Mouse (Mus musculus) CH12.LX (cell line): Measurements from ENCODE around the gene Htra2. TPM values are rescaled to one million over a fixed set of nuclear protein-coding genes. Genes with fewer than 3 reads are reported as not detected.
A peak's percentile ranks its signal among the peaks of the same experiment; 100 is the strongest.

ENCODE experiments used
- DNase-seq: peaks from one replicate; pipeline ENCODE4 v3.0.0-alpha.2; 2013; ENCODE audit errors: extremely low read depth
- H3K27ac ChIP-seq: 2 replicates; pipeline ENCODE4 v1.5.1; 2012; ENCODE audit warnings: low read depth, mild to moderate bottlenecking, control low read depth, moderate library complexity; ENCODE audit not compliant: insufficient read depth
- H3K27me3 ChIP-seq: replicated peaks from 2 replicates; pipeline ENCODE3; 2012; ENCODE audit warnings: inconsistent platforms
- H3K36me3 ChIP-seq, 2 experiments: replicated peaks in 1 of 2; 2 replicates each; pipeline versions ENCODE3 to v1.6.1; 2012; ENCODE audit warnings: inconsistent platforms in 1 of 2, low read length in 1 of 2, mild to moderate bottlenecking in 1 of 2, mixed read lengths in 1 of 2, moderate library complexity in 1 of 2; ENCODE audit not compliant: control insufficient read depth in 1 of 2, insufficient read depth in 1 of 2
- H3K4me1 ChIP-seq, 2 experiments: 2 replicates each; pipeline ENCODE4 v1.6.1; 2012; ENCODE audit warnings: inconsistent platforms in 1 of 2, moderate library complexity in 1 of 2; ENCODE audit not compliant: insufficient read depth in 2 of 2, control insufficient read depth in 1 of 2
- H3K4me2 ChIP-seq: 2 replicates; pipeline ENCODE4 v1.6.1; 2012; ENCODE audit warnings: low read depth, mild to moderate bottlenecking, control low read depth; ENCODE audit not compliant: poor library complexity, insufficient read depth, severe bottlenecking
- H3K4me3 ChIP-seq, 3 experiments: fragments of 150-350 bp in 1 of 3; sonication (generic) in 1 of 3; replicated peaks in 1 of 3; 2 replicates each; pipeline versions ENCODE3 to v1.5.1; 2011 to 2012; ENCODE audit warnings: low read depth in 2 of 3, low read length in 2 of 3, mild to moderate bottlenecking in 2 of 3, moderate library complexity in 2 of 3, control low read depth in 1 of 3, improper control_type of control experiment in 1 of 3, inconsistent platforms in 1 of 3, mixed read lengths in 1 of 3; ENCODE audit not compliant: poor library complexity in 1 of 3
- H3K79me2 ChIP-seq: replicated peaks from 2 replicates; pipeline ENCODE4 v1.6.1; 2012; ENCODE audit warnings: mild to moderate bottlenecking, moderate library complexity; ENCODE audit not compliant: control insufficient read depth, poor library complexity, insufficient read depth, severe bottlenecking; ENCODE audit errors: extremely low read depth
- H3K9ac ChIP-seq: 2 replicates; pipeline ENCODE4 v1.6.1; 2012; ENCODE audit warnings: low read depth, mild to moderate bottlenecking, control low read depth, moderate library complexity; ENCODE audit not compliant: insufficient read depth
- H3K9me3 ChIP-seq: replicated peaks from 2 replicates; pipeline ENCODE3; 2012; ENCODE audit warnings: low read length, inconsistent platforms, mixed read lengths
- BHLHE40 ChIP-seq: IDR thresholded peaks from 2 replicates; pipeline ENCODE4 v1.6.1; 2011; ENCODE audit warnings: mild to moderate bottlenecking, low read depth, low read length, improper control_type of control experiment
- CHD1 ChIP-seq: IDR thresholded peaks from 2 replicates; pipeline ENCODE4 v1.6.1; 2012; ENCODE audit warnings: low read depth, low read length, improper control_type of control experiment, inconsistent platforms
- CTCF ChIP-seq, 2 experiments: IDR thresholded peaks in 1 of 2; conservative IDR thresholded peaks in 1 of 2; 2 replicates each; pipeline ENCODE4 v1.5.1; 2011 to 2012; ENCODE audit warnings: low read depth in 2 of 2, low read length in 2 of 2, improper control_type of control experiment in 1 of 2, inconsistent platforms in 1 of 2, mild to moderate bottlenecking in 1 of 2, moderate library complexity in 1 of 2
- ELF1 ChIP-seq: IDR thresholded peaks from 2 replicates; pipeline ENCODE4 v1.6.1; 2014; ENCODE audit warnings: low read depth, mild to moderate bottlenecking, inconsistent platforms, low read length, improper control_type of control experiment
- ETS1 ChIP-seq: conservative IDR thresholded peaks from 2 replicates; pipeline ENCODE4 v1.6.1; 2012; ENCODE audit warnings: low read depth, mild to moderate bottlenecking, inconsistent platforms, low read length, improper control_type of control experiment, moderate library complexity
- GABPA ChIP-seq: IDR thresholded peaks from 2 replicates; pipeline ENCODE4 v1.6.1; 2012; ENCODE audit warnings: low read depth, low read length, improper control_type of control experiment, inconsistent platforms; ENCODE audit not compliant: insufficient replicate concordance
- HCFC1 ChIP-seq: IDR thresholded peaks from 2 replicates; pipeline ENCODE4 v1.6.1; 2012; ENCODE audit warnings: low read depth, mild to moderate bottlenecking, inconsistent platforms, low read length, improper control_type of control experiment
- IRF4 ChIP-seq: IDR thresholded peaks from 2 replicates; pipeline ENCODE4 v1.6.1; 2014; ENCODE audit warnings: low read depth, mild to moderate bottlenecking, inconsistent platforms, low read length, improper control_type of control experiment
- JUND ChIP-seq: conservative IDR thresholded peaks from 2 replicates; pipeline ENCODE4 v1.6.1; 2011; ENCODE audit warnings: low read depth, low read length, improper control_type of control experiment
- KAT2A ChIP-seq: IDR thresholded peaks from 2 replicates; pipeline ENCODE4 v1.6.1; 2012; ENCODE audit warnings: low read length, improper control_type of control experiment, inconsistent platforms; ENCODE audit not compliant: insufficient replicate concordance
- MAFK ChIP-seq: IDR thresholded peaks from 2 replicates; pipeline ENCODE4 v1.6.1; 2011; ENCODE audit warnings: low read length, improper control_type of control experiment; ENCODE audit not compliant: insufficient replicate concordance
- MAX ChIP-seq: IDR thresholded peaks from 2 replicates; pipeline ENCODE4 v1.6.1; 2011; ENCODE audit warnings: low read length, improper control_type of control experiment
- MAZ ChIP-seq: IDR thresholded peaks from 2 replicates; pipeline ENCODE4 v1.6.1; 2012; ENCODE audit warnings: low read depth, mild to moderate bottlenecking, inconsistent platforms, low read length, improper control_type of control experiment, moderate library complexity
- MEF2A ChIP-seq: IDR thresholded peaks from 2 replicates; pipeline ENCODE4 v1.6.1; 2014; ENCODE audit warnings: low read depth, mild to moderate bottlenecking, inconsistent platforms, low read length, improper control_type of control experiment, borderline replicate concordance
- MXI1 ChIP-seq: IDR thresholded peaks from 2 replicates; pipeline ENCODE4 v1.6.1; 2011; ENCODE audit warnings: mild to moderate bottlenecking, low read depth, low read length, improper control_type of control experiment
- MYC ChIP-seq: IDR thresholded peaks from 2 replicates; pipeline ENCODE4 v1.6.1; 2011; ENCODE audit warnings: low read depth, mild to moderate bottlenecking, improper control_type of control experiment, low read length
- NRF1 ChIP-seq: IDR thresholded peaks from 2 replicates; pipeline ENCODE4 v1.6.1; 2014; ENCODE audit warnings: low read depth, mild to moderate bottlenecking, inconsistent platforms, low read length, improper control_type of control experiment, moderate library complexity
- PAX5 ChIP-seq: IDR thresholded peaks from 2 replicates; pipeline ENCODE4 v1.6.1; 2012; ENCODE audit warnings: low read length, inconsistent platforms, mixed read lengths
- POLR2A ChIP-seq: IDR thresholded peaks from 2 replicates; pipeline ENCODE4 v1.6.1; 2011; ENCODE audit warnings: low read depth, mild to moderate bottlenecking, improper control_type of control experiment, low read length
- POLR2AphosphoS2 ChIP-seq: IDR thresholded peaks from 2 replicates; pipeline ENCODE4 v1.6.1; 2011; ENCODE audit warnings: low read depth, low read length, improper control_type of control experiment
- RAD21 ChIP-seq: IDR thresholded peaks from 2 replicates; pipeline ENCODE4 v1.6.1; 2011; ENCODE audit warnings: low read depth, mild to moderate bottlenecking, low read length, improper control_type of control experiment, moderate library complexity
- RCOR1 ChIP-seq: conservative IDR thresholded peaks from 2 replicates; pipeline ENCODE4 v1.6.1; 2012; ENCODE audit warnings: low read depth, mild to moderate bottlenecking, inconsistent platforms, low read length, improper control_type of control experiment
- TBP ChIP-seq: conservative IDR thresholded peaks from 2 replicates; pipeline ENCODE4 v1.6.1; 2011; ENCODE audit warnings: low read depth, low read length, improper control_type of control experiment
- TCF12 ChIP-seq: IDR thresholded peaks from 2 replicates; pipeline ENCODE4 v1.6.1; 2014; ENCODE audit warnings: low read depth, mild to moderate bottlenecking, inconsistent platforms, low read length, improper control_type of control experiment
- UBTF ChIP-seq: IDR thresholded peaks from 2 replicates; pipeline ENCODE4 v1.6.1; 2012; ENCODE audit warnings: low read depth, mild to moderate bottlenecking, inconsistent platforms, low read length, improper control_type of control experiment, moderate library complexity
- USF1 ChIP-seq: IDR thresholded peaks from 2 replicates; pipeline ENCODE4 v1.6.1; 2014; ENCODE audit warnings: low read depth, mild to moderate bottlenecking, inconsistent platforms, low read length, improper control_type of control experiment
- USF2 ChIP-seq: conservative IDR thresholded peaks from 2 replicates; pipeline ENCODE4 v1.6.1; 2011; ENCODE audit warnings: low read depth, low read length, improper control_type of control experiment
- ZC3H11A ChIP-seq: IDR thresholded peaks from 2 replicates; pipeline ENCODE4 v1.6.1; 2012; ENCODE audit warnings: low read depth, mild to moderate bottlenecking, inconsistent platforms, low read length, improper control_type of control experiment
- ZKSCAN1 ChIP-seq: IDR thresholded peaks from 2 replicates; pipeline ENCODE4 v1.6.1; 2012; ENCODE audit warnings: low read depth, inconsistent platforms, low read length, improper control_type of control experiment, borderline replicate concordance
- ZNF384 ChIP-seq: IDR thresholded peaks from 2 replicates; pipeline ENCODE4 v1.6.1; 2012; ENCODE audit warnings: low read depth, low read length, improper control_type of control experiment, inconsistent platforms
- dilution Hi-C: fragments of 300-500 bp; cut with MboI; formaldehyde crosslinking; loops from 2 replicates; pipeline ENCODE4 v1.14.3; 2020; ENCODE audit warnings: low sequenced_read_pairs; ENCODE audit not compliant: extremely low pct_unique_long_range_greater_than_20kb, extremely low pct_ligation_motif_present
- in situ Hi-C: fragments of 300-500 bp; cut with MboI; formaldehyde crosslinking; loops from 3 replicates; pipeline ENCODE4 v1.14.3; 2019; ENCODE audit warnings: low sequenced_read_pairs, low pct_ligation_motif_present, low pct_unique_long_range_greater_than_20kb, mixed read lengths
- polyA plus RNA-seq: library from polyadenylated mRNA; unstranded; fragments of >175 nt; gene quantifications from 2 replicates; pipeline ENCODE4 v1.2.1, GENCODE M21; 2012; ENCODE audit warnings: low read depth; ENCODE audit not compliant: insufficient read length
- total RNA-seq, 2 experiments: library from RNA; depleted of rRNA; stranded (reverse); fragments of 300-350 nt in 1 of 2; fragments of >200 nt in 1 of 2; gene quantifications; 2 replicates each; pipeline ENCODE4 v1.2.3; 2012 to 2014

Gene Htra2
- total and polyA plus RNA-seq, 3 experiments = 113 to 185 (median 137) TPM

GRCm38 (mm10) chr6:83057790-83058189 lies 2.7 kb upstream of the Htra2 start, which contains the start of gene Dqx1:
Gene Dqx1, plus strand, starts transcription at chr6:83057844.
- Histone ChIP-seq H3K4me1 (peaks cover 8 to 17% of the 10 kb centered on the region in 2 experiments), H3K4me3 (no peak within 1 kb of the TSS), H3K9me3 (no peaks in the 10 kb centered on the region), H3K9ac (no peak within 1 kb of the TSS), H3K36me3 (peaks cover 20 to 61% of the 10 kb centered on the region in 2 experiments), H3K27ac (no peak within 1 kb of the TSS), H3K27me3 (no peaks in the 10 kb centered on the region), H3K4me2 (no peak within 1 kb of the TSS), H3K79me2 (peaks cover 32% of the 10 kb centered on the region)
- TF ChIP-seq HCFC1 (peak; percentile 77), POLR2AphosphoS2 (no peak)
- no peak for DNase-seq
- dilution Hi-C loops = no loop called here
- in situ Hi-C loops = no loop called here

GRCm38 (mm10) chr6:83054074-83054851 lies 810 bp downstream of the Htra2 start, which contains the start of gene Aup1:
Gene Aup1, plus strand, starts transcription at chr6:83054521.
- H3K4me1 ChIP-seq = peaks cover 8 to 45% of the 10 kb centered on the region in 2 experiments
- peaks cover 38% of the 10 kb centered on the region for H3K79me2 ChIP-seq
- peak; percentile 98 for DNase-seq
- peaks cover 36 to 69% of the 10 kb centered on the region in 2 experiments for H3K36me3 ChIP-seq
- peak within 1 kb of the TSS; percentile 93 for H3K4me2 ChIP-seq
- peak within 1 kb of the TSS; percentile 73 for H3K27ac ChIP-seq
- H3K9ac ChIP-seq = peak within 1 kb of the TSS; percentile 93
- in situ Hi-C loops (no loop called here), dilution Hi-C loops (no loop called here)
- no peaks in the 10 kb centered on the region for H3K9me3 ChIP-seq
- H3K4me3 ChIP-seq = peak within 1 kb of the TSS; percentile 88 to 98 (median 96)
- no peaks in the 10 kb centered on the region for H3K27me3 ChIP-seq
- TF ChIP-seq TBP (peak; percentile 82), MAFK (no peak), MXI1 (peak; percentile 28; the same call in 1 of the 2 replicates), MAZ (peak; percentile 82), MAX (peak; percentile 53; the same call in 1 of the 2 replicates), ZNF384 (no peak), USF2 (no peak), MEF2A (peak; percentile 83; the same call in 1 of the 2 replicates), ZC3H11A (no peak), NRF1 (peak; percentile 67), RAD21 (no peak), JUND (no peak), CTCF (conservative IDR thresholded peaks at IDR 0.05 in 1 of 2, IDR thresholded peaks at IDR 0.05 in 1 of 2; ENCODE audit: low read depth in 2 of 2, low read length in 2 of 2) (no peak), IRF4 (peak; percentile 86), MYC (peak; percentile 83), RCOR1 (no peak), HCFC1 (peak; percentile 97), ZKSCAN1 (no peak), ELF1 (peak; percentile 96), TCF12 (peak; percentile 91), USF1 (no peak), PAX5 (no peak), KAT2A (peak; percentile 96; the same call in 1 of the 2 replicates), ETS1 (0 out of 2 replicates have a peak, but pooled peaks have one; percentile 41), POLR2AphosphoS2 (peak; percentile 81; the same call in 1 of the 2 replicates), GABPA (peak; percentile 69; the same call in 1 of the 2 replicates), CHD1 (no peak), UBTF (peak; percentile 51; the same call in 1 of the 2 replicates), POLR2A (peak; percentile 88), BHLHE40 (peak; percentile 54; the same call in 1 of the 2 replicates)
